Mouse (Mus musculus) lung, postnatal 0 days (tissue): ENCODE measurements around the gene Ankrd13a. TPM values are rescaled to one million over a fixed set of nuclear protein-coding genes. Genes with fewer than 3 reads are reported as not detected.
A peak's percentile ranks its signal among the peaks of the same experiment; 100 is the strongest.

Source experiments
- ATAC-seq: fragments of 200-750 bp; cut with Nextera tagmentation; 2 replicates; pipeline ENCODE4 v1.8.0; 2017; ENCODE audit warnings: moderate library complexity
- DNase-seq: peaks from one replicate; pipeline ENCODE4 v3.0.0-alpha.2; 2016; ENCODE audit warnings: low spot score
- H3K27ac ChIP-seq: fragments of 300-500 bp; sonication (generic); 2 replicates; pipeline ENCODE4 v1.5.1; 2014; ENCODE audit warnings: antibody characterized with exemption, mild to moderate bottlenecking, low read length, mixed read lengths
- H3K27me3 ChIP-seq: fragments of 300-500 bp; sonication (generic); replicated peaks from 2 replicates; pipeline ENCODE4 v1.6.1; 2014; ENCODE audit warnings: low read length, mixed read lengths; ENCODE audit not compliant: insufficient read depth
- H3K36me3 ChIP-seq: fragments of 300-500 bp; sonication (generic); 2 replicates; pipeline ENCODE4 v1.6.1; 2014; ENCODE audit warnings: low read length, mixed read lengths; ENCODE audit not compliant: insufficient read depth
- H3K4me1 ChIP-seq: fragments of 300-500 bp; sonication (generic); 2 replicates; pipeline ENCODE4 v1.6.1; 2014; ENCODE audit warnings: antibody characterized with exemption, low read depth, low read length, mixed read lengths; ENCODE audit not compliant: insufficient read depth
- H3K4me2 ChIP-seq: fragments of 300-500 bp; sonication (generic); replicated peaks from 2 replicates; pipeline ENCODE4 v1.6.1; 2014; ENCODE audit warnings: low read depth, mild to moderate bottlenecking, low read length, moderate library complexity, mixed read lengths
- H3K4me3 ChIP-seq: fragments of 300-500 bp; sonication (generic); 2 replicates; pipeline ENCODE4 v1.5.1; 2014; ENCODE audit warnings: low read depth, low read length
- H3K9ac ChIP-seq: fragments of 300-500 bp; sonication (generic); replicated peaks from 2 replicates; pipeline ENCODE4 v1.6.1; 2014; ENCODE audit warnings: low read depth, mild to moderate bottlenecking
- H3K9me3 ChIP-seq: fragments of 300-500 bp; sonication (generic); 2 replicates; pipeline ENCODE4 v1.6.1; 2016; ENCODE audit warnings: low read length, mixed read lengths
- CTCF ChIP-seq: IDR thresholded peaks from 2 replicates; pipeline ENCODE4 v1.5.1; 2016; ENCODE audit warnings: antibody characterized with exemption, mild to moderate bottlenecking
- EP300 ChIP-seq: IDR thresholded peaks from 2 replicates; pipeline ENCODE4 v1.6.1; 2016; ENCODE audit warnings: antibody characterized with exemption, mild to moderate bottlenecking, control low read depth
- WGBS: fragments of 180-500 bp; shearing (Covaris S2); extraction: QIAGEN DNeasy Blood & Tissue Kit; methylation state at CpG from one replicate; pipeline ENCODE4 v1.1.7; 2014; 5-methylcytosine and 5-hydroxymethylcytosine counted together
- polyA plus RNA-seq: library from polyadenylated mRNA; unstranded; fragments of >200 nt; fragmentation: Nextera tagmentation; extraction: Ambion mirVana; gene quantifications from 2 replicates; pipeline ENCODE4 v1.2.1, GENCODE M21; 2015

Ankrd13a gene
- polyA plus RNA-seq, 1 experiment from 2014 or later: 115 TPM

DNA sequence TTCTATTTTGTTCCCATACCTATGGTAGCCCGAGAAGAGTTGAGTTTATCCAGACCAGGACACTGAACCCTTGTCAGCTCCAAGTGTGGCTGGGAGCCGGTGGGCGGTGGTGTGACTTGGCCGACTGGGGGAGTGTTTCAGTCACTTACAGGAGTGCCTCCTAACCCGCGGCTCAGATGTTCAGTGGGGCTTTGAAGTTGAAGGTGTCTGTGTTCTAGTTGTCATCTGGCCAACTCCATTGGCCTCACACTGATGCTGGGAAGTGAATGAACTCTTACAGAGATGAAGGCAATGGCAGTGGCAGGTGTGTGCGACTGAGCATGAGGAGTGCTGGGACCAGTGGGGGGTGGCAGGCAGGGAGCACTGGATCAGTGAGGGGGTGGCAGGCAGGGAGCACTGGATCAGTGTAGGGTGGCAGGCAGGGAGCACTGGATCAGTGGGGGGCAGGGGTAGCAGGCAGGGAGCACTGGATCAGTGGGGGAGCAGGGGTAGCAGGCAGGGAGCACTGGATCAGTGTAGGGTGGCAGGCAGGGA is 5.5 kb downstream of the Ankrd13a start:
- no peak for DNase-seq
- no peak overlapping the region for H3K4me2 ChIP-seq
- no peak overlapping the region for H3K27ac ChIP-seq
- no peak for ATAC-seq
- WGBS: 56% methylated on average over 7 of the region's 7 CpGs
- H3K27me3 ChIP-seq: no peaks in the 10 kb centered on the region
- no peak overlapping the region for H3K9ac ChIP-seq
- H3K4me1 ChIP-seq: peaks cover 11% of the 10 kb centered on the region; the same call in 1 of the 2 replicates
- no peaks in the 10 kb centered on the region for H3K36me3 ChIP-seq
- TF ChIP-seq EP300: no peak
- no peak for TF ChIP-seq CTCF
- H3K9me3 ChIP-seq: no peaks in the 10 kb centered on the region
- no peak overlapping the region for H3K4me3 ChIP-seq

- 78% methylated on average over 7 of the region's 7 CpGs for WGBS
- ATAC-seq (no peak), DNase-seq (no peak)
- Histone ChIP-seq H3K4me3 (no peak overlapping the region), H3K4me2 (no peak overlapping the region), H3K36me3 (no peaks in the 10 kb centered on the region), H3K4me1 (peaks cover 19% of the 10 kb centered on the region; the same call in 1 of the 2 replicates), H3K27me3 (no peaks in the 10 kb centered on the region), H3K9ac (peak overlapping the region; percentile 12; the same call in 1 of the 2 replicates), H3K9me3 (no peaks in the 10 kb centered on the region), H3K27ac (0 out of 2 replicates have a peak overlapping the region, but pooled peaks have one; percentile 3)
- TF ChIP-seq CTCF: no peak
- TF ChIP-seq EP300: no peak
Measured at GRCm38 (mm10) chr5:114780912-114781311, 6.4 kb downstream of the Ankrd13a start.

GRCm38 (mm10) chr5:114782991-114783390 is 8.5 kb downstream of the Ankrd13a start:
- Histone ChIP-seq H3K4me3 (no peak overlapping the region), H3K9me3 (no peaks in the 10 kb centered on the region), H3K36me3 (peaks cover 1% of the 10 kb centered on the region; the same call in 1 of the 2 replicates), H3K4me2 (no peak overlapping the region), H3K9ac (no peak overlapping the region), H3K27ac (0 out of 2 replicates have a peak overlapping the region, but pooled peaks have one; percentile 28), H3K4me1 (peaks cover 20% of the 10 kb centered on the region; the same call in 1 of the 2 replicates), H3K27me3 (no peaks in the 10 kb centered on the region)
- DNase-seq (no peak), ATAC-seq (no peak)
- TF ChIP-seq CTCF: no peak
- no peak for TF ChIP-seq EP300
- 43% methylated on average over 9 of the region's 9 CpGs for WGBS

GRCm38 (mm10) chr5:114783405-114784163 is 9.1 kb downstream of the Ankrd13a start:
- Histone ChIP-seq H3K4me1 (peaks cover 20% of the 10 kb centered on the region; the same call in 1 of the 2 replicates), H3K4me3 (no peak overlapping the region), H3K36me3 (peaks cover 6% of the 10 kb centered on the region), H3K9ac (no peak overlapping the region), H3K4me2 (no peak overlapping the region), H3K27ac (peak overlapping the region; percentile 91), H3K27me3 (no peaks in the 10 kb centered on the region), H3K9me3 (no peaks in the 10 kb centered on the region)
- peak; percentile 73 for ATAC-seq
- peak; percentile 78 for DNase-seq
- TF ChIP-seq EP300: no peak
- no peak for TF ChIP-seq CTCF
- WGBS: 63% methylated on average over 12 of the region's 12 CpGs

DNA sequence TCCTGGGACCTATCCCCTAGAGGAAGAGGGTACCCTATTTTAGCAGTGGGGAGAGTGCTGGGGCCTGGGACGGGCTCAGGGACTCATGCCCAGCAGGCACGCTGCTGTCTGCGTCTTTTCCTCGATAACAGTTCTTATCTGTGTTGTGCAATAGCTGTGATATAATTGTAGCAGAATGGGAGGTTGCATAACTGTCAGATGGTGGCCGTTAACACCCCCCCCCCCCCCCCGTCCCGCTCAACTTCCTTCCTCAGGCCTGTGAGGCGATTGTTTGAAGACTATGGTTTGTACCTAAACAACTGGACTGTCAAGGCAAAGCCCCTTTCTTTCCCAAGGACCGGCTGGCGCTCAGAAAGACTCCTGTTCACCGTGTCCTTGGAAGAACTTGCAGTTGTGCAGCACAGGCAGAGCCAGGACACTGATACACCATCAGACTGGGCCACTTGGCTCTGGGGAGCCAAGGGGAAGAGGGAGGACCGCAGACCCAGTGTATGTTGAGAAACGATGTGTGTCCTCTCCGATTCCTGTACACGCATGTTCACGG is 10.2 kb downstream of the Ankrd13a start:
- Histone ChIP-seq H3K4me2 (no peak overlapping the region), H3K9ac (no peak overlapping the region), H3K4me3 (no peak overlapping the region), H3K9me3 (no peaks in the 10 kb centered on the region), H3K27ac (peak overlapping the region; percentile 91), H3K27me3 (no peaks in the 10 kb centered on the region), H3K36me3 (peaks cover 13% of the 10 kb centered on the region), H3K4me1 (peaks cover 17% of the 10 kb centered on the region; the same call in 1 of the 2 replicates)
- DNase-seq (peak; percentile 93), ATAC-seq (peak; percentile 78)
- TF ChIP-seq CTCF: no peak
- TF ChIP-seq EP300: peak; percentile 93
- WGBS: 21% methylated on average over 15 of the region's 16 CpGs

- DNase-seq (no peak), ATAC-seq (no peak)
- Histone ChIP-seq H3K27ac (peak overlapping the region; percentile 91), H3K4me2 (no peak overlapping the region), H3K36me3 (peaks cover 13% of the 10 kb centered on the region), H3K4me3 (no peak overlapping the region), H3K9ac (no peak overlapping the region), H3K9me3 (no peaks in the 10 kb centered on the region), H3K27me3 (no peaks in the 10 kb centered on the region), H3K4me1 (peaks cover 17% of the 10 kb centered on the region; the same call in 1 of the 2 replicates)
- WGBS: 49% methylated on average over 5 of the region's 5 CpGs
- no peak for TF ChIP-seq CTCF
- no peak for TF ChIP-seq EP300
Measured at GRCm38 (mm10) chr5:114785196-114785595, 10.7 kb downstream of the Ankrd13a start.
